Mouse (Mus musculus) MEL (cell line): ENCODE measurements at regions not wholly inside any gene's neighbourhood (a gene's known extent, or its start where the extent isn't known, plus 50 kb on each side); places are given as distances from the start of the nearest gene placed in this dataset.

Experiments used
- DNase-seq: peaks from one replicate; pipeline ENCODE4 v3.0.0; 2011; ENCODE audit warnings: low read depth, low spot score
- H3K27ac ChIP-seq: 2 replicates; pipeline ENCODE4 v1.5.1; 2012; ENCODE audit warnings: low read depth, mild to moderate bottlenecking, control low read depth, low read length, moderate library complexity; ENCODE audit not compliant: control insufficient read depth
- H3K27me3 ChIP-seq, 2 experiments: fragments of 150-350 bp in 1 of 2; sonication (generic) in 1 of 2; 2 replicates each; pipeline ENCODE4 v1.6.1; 2012; ENCODE audit warnings: low read length in 2 of 2, mild to moderate bottlenecking in 2 of 2, improper control_type of control experiment in 1 of 2, moderate library complexity in 1 of 2; ENCODE audit not compliant: insufficient read depth in 2 of 2, control insufficient read depth in 1 of 2
- H3K36me3 ChIP-seq, 2 experiments: 2 replicates each; pipeline ENCODE4 v1.6.1; 2012 to 2014; ENCODE audit warnings: low read length in 2 of 2, improper control_type of control experiment in 1 of 2, inconsistent platforms in 1 of 2, mild to moderate bottlenecking in 1 of 2; ENCODE audit not compliant: insufficient read depth in 2 of 2, control insufficient read depth in 1 of 2
- H3K4me1 ChIP-seq, 2 experiments: fragments of 150-350 bp in 1 of 2; sonication (generic) in 1 of 2; 2 replicates each; pipeline ENCODE4 v1.6.1; 2012; ENCODE audit warnings: low read length in 2 of 2, improper control_type of control experiment in 1 of 2, mild to moderate bottlenecking in 1 of 2; ENCODE audit not compliant: insufficient read depth in 2 of 2, control insufficient read depth in 1 of 2
- H3K4me3 ChIP-seq, 2 experiments: fragments of 150-350 bp in 1 of 2; sonication (generic) in 1 of 2; 2 replicates each; pipeline ENCODE4 v1.5.1; 2012; ENCODE audit warnings: low read depth in 2 of 2, low read length in 2 of 2, mild to moderate bottlenecking in 2 of 2, moderate library complexity in 2 of 2, control low read depth in 1 of 2, improper control_type of control experiment in 1 of 2; ENCODE audit not compliant: control insufficient read depth in 1 of 2, insufficient read depth in 1 of 2
- H3K79me2 ChIP-seq: 2 replicates; pipeline ENCODE4 v1.6.1; 2012; ENCODE audit warnings: mild to moderate bottlenecking, low read length, moderate library complexity; ENCODE audit not compliant: control insufficient read depth, poor library complexity, insufficient read depth
- H3K9ac ChIP-seq: 2 replicates; pipeline ENCODE4 v1.6.1; 2012; ENCODE audit warnings: low read depth, mild to moderate bottlenecking, control low read depth, low read length, moderate library complexity; ENCODE audit not compliant: control insufficient read depth, poor library complexity, severe bottlenecking
- H3K9me3 ChIP-seq: fragments of 150-350 bp; sonication (generic); replicated peaks from 2 replicates; pipeline ENCODE4 v1.6.1; 2012; ENCODE audit warnings: mild to moderate bottlenecking, low read length, improper control_type of control experiment, moderate library complexity; ENCODE audit not compliant: insufficient read depth
- BHLHE40 ChIP-seq: IDR thresholded peaks from 2 replicates; pipeline ENCODE4 v1.6.1; 2012; ENCODE audit warnings: low read depth, mild to moderate bottlenecking, inconsistent platforms, low read length, improper control_type of control experiment, borderline replicate concordance
- CHD1 ChIP-seq: IDR thresholded peaks from 2 replicates; pipeline ENCODE4 v1.6.1; 2012; ENCODE audit warnings: low read depth, mild to moderate bottlenecking, inconsistent platforms, low read length, improper control_type of control experiment
- CTCF ChIP-seq, 3 experiments: IDR thresholded peaks in 2 of 3; conservative IDR thresholded peaks in 1 of 3; 2 replicates each; pipeline ENCODE4 v1.5.1; 2011 to 2012; ENCODE audit warnings: low read length in 3 of 3, low read depth in 2 of 3, mild to moderate bottlenecking in 2 of 3, improper control_type of control experiment in 1 of 3, inconsistent platforms in 1 of 3, mixed read lengths in 1 of 3, moderate library complexity in 1 of 3; ENCODE audit not compliant: control insufficient read depth in 1 of 3, insufficient read depth in 1 of 3, poor library complexity in 1 of 3, severe bottlenecking in 1 of 3
- E2F4 ChIP-seq: IDR thresholded peaks from 2 replicates; pipeline ENCODE4 v1.6.1; 2011; ENCODE audit warnings: low read depth, low read length, improper control_type of control experiment, borderline replicate concordance
- HCFC1 ChIP-seq: IDR thresholded peaks from 2 replicates; pipeline ENCODE4 v1.6.1; 2012; ENCODE audit warnings: low read depth, mild to moderate bottlenecking, inconsistent platforms, low read length, improper control_type of control experiment, moderate library complexity
- KAT2A ChIP-seq: conservative IDR thresholded peaks from 2 replicates; pipeline ENCODE4 v1.6.1; 2012; ENCODE audit warnings: low read depth, low read length, improper control_type of control experiment, inconsistent platforms
- MAFK ChIP-seq: IDR thresholded peaks from 2 replicates; pipeline ENCODE4 v1.6.1; 2011; ENCODE audit warnings: low read depth, mild to moderate bottlenecking, low read length, improper control_type of control experiment, borderline replicate concordance
- MAX ChIP-seq: IDR thresholded peaks from 2 replicates; pipeline ENCODE4 v1.6.1; 2011; ENCODE audit warnings: low read length, improper control_type of control experiment
- MYB ChIP-seq: IDR thresholded peaks from 2 replicates; pipeline ENCODE4 v1.6.1; 2011; ENCODE audit warnings: mild to moderate bottlenecking, low read depth, low read length, improper control_type of control experiment
- NRF1 ChIP-seq: IDR thresholded peaks from 2 replicates; pipeline ENCODE4 v1.6.1; 2014; ENCODE audit warnings: low read depth, mild to moderate bottlenecking, inconsistent platforms, low read length, improper control_type of control experiment, moderate library complexity; ENCODE audit not compliant: poor library complexity, insufficient read depth, severe bottlenecking
- POLR2AphosphoS2 ChIP-seq: IDR thresholded peaks from 2 replicates; pipeline ENCODE4 v1.6.1; 2011; ENCODE audit warnings: low read length, improper control_type of control experiment
- RCOR1 ChIP-seq: IDR thresholded peaks from 2 replicates; pipeline ENCODE4 v1.6.1; 2012; ENCODE audit warnings: low read depth, mild to moderate bottlenecking, inconsistent platforms, low read length, improper control_type of control experiment
- SIN3A ChIP-seq: IDR thresholded peaks from 2 replicates; pipeline ENCODE4 v1.6.1; 2012; ENCODE audit warnings: low read length, improper control_type of control experiment, inconsistent platforms
- SMC3 ChIP-seq: IDR thresholded peaks from 2 replicates; pipeline ENCODE4 v1.6.1; 2011; ENCODE audit warnings: low read depth, low read length, improper control_type of control experiment
- TCF12 ChIP-seq: IDR thresholded peaks from 2 replicates; pipeline ENCODE4 v1.6.1; 2014; ENCODE audit warnings: low read depth, mild to moderate bottlenecking, inconsistent platforms, low read length, improper control_type of control experiment, moderate library complexity
- USF1 ChIP-seq: IDR thresholded peaks from 2 replicates; pipeline ENCODE4 v1.6.1; 2014; ENCODE audit warnings: low read depth, mild to moderate bottlenecking, inconsistent platforms, low read length, improper control_type of control experiment, moderate library complexity
- ZC3H11A ChIP-seq: IDR thresholded peaks from 2 replicates; pipeline ENCODE4 v1.6.1; 2012; ENCODE audit warnings: low read depth, mild to moderate bottlenecking, inconsistent platforms, low read length, improper control_type of control experiment
- ZKSCAN1 ChIP-seq: IDR thresholded peaks from 2 replicates; pipeline ENCODE4 v1.6.1; 2012; ENCODE audit warnings: low read depth, mild to moderate bottlenecking, inconsistent platforms, low read length, improper control_type of control experiment, moderate library complexity
- ZMIZ1 ChIP-seq: IDR thresholded peaks from 2 replicates; pipeline ENCODE4 v1.6.1; 2012; ENCODE audit warnings: low read depth, mild to moderate bottlenecking, inconsistent platforms, low read length, improper control_type of control experiment, moderate library complexity
- ZNF384 ChIP-seq: IDR thresholded peaks from 2 replicates; pipeline ENCODE4 v1.6.1; 2012; ENCODE audit warnings: low read depth, mild to moderate bottlenecking, inconsistent platforms, low read length, improper control_type of control experiment

GRCm38 (mm10) chr1:90272411-90272810 lies 68.6 kb downstream of the Ackr3 start:
- Histone ChIP-seq H3K79me2 (no peaks in the 10 kb centered on the region), H3K27me3 (no peaks in the 10 kb centered on the region), H3K4me1 (no peaks in the 10 kb centered on the region), H3K9me3 (no peaks in the 10 kb centered on the region), H3K9ac (no peak overlapping the region), H3K4me3 (no peak overlapping the region), H3K36me3 (no peaks in the 10 kb centered on the region), H3K27ac (no peak overlapping the region)
- DNase-seq: no peak
- TF ChIP-seq HCFC1 (no peak), CHD1 (no peak), SMC3 (no peak), ZC3H11A (no peak), MYB (no peak), MAFK (no peak), CTCF (IDR thresholded peaks at IDR 0.05 in 2 of 3, conservative IDR thresholded peaks at IDR 0.05 in 1 of 3; ENCODE audit: control insufficient read depth in 1 of 3, insufficient read depth in 1 of 3, low read depth in 2 of 3, low read length in 3 of 3, poor library complexity in 1 of 3, severe bottlenecking in 1 of 3) (peak in 1 of 3 experiments; percentile 12; a peak in 1 of 6 replicates)

GRCm38 (mm10) chr1:90272830-90273628 lies 69.2 kb downstream of the Ackr3 start:
- Histone ChIP-seq H3K27ac (no peak overlapping the region), H3K9ac (no peak overlapping the region), H3K36me3 (no peaks in the 10 kb centered on the region), H3K4me3 (no peak overlapping the region), H3K79me2 (no peaks in the 10 kb centered on the region), H3K27me3 (no peaks in the 10 kb centered on the region), H3K4me1 (no peaks in the 10 kb centered on the region), H3K9me3 (no peaks in the 10 kb centered on the region)
- TF ChIP-seq TCF12 (no peak), CHD1 (no peak), BHLHE40 (no peak), E2F4 (no peak), POLR2AphosphoS2 (no peak), MAFK (no peak), CTCF (IDR thresholded peaks at IDR 0.05 in 2 of 3, conservative IDR thresholded peaks at IDR 0.05 in 1 of 3; ENCODE audit: control insufficient read depth in 1 of 3, insufficient read depth in 1 of 3, low read depth in 2 of 3, low read length in 3 of 3, poor library complexity in 1 of 3, severe bottlenecking in 1 of 3) (no peak), ZKSCAN1 (no peak), ZMIZ1 (no peak), USF1 (no peak), KAT2A (no peak), MAX (no peak), RCOR1 (no peak), ZNF384 (no peak), NRF1 (no peak), HCFC1 (no peak), SIN3A (no peak)
- no peak for DNase-seq
